Mouse (Mus musculus) frontal cortex, postnatal 36 days (tissue): Measurements from ENCODE around the gene Kdm4b.

Source experiments
- DNase-seq, 2 experiments: peaks; one replicate each; pipeline ENCODE4 v3.0.0; 2022; ENCODE audit warnings: low spot score in 2 of 2

Gene Kdm4b

GRCm38 (mm10) chr17:56384903-56385302, 59.0 kb downstream of the Kdm4b start:
- DNase-seq: no peak

- no peak for DNase-seq
These were observed 61.8 kb downstream of the Kdm4b start for GRCm38 (mm10) chr17:56387612-56388011.

DNA sequence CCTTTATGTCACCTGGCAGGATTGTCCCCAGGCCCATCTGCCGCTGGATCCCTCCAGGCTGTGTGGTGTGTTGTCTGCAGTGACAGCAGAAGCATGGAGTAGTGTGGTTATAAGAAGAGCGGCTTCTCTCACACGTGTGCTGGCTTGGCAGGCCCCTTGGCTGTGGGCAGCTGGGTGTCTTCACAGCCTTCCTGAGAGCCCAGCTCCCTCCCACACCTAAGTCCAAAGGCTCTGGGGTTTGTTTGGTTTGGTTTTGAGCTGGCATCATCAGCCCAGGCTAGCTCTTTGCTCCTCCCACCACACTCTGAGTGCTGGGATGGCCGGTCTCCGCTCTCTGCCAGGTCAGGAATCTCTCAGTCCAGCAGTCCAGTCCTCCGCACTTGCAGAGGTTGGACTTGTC, 67.4 kb downstream of the Kdm4b start:
- peak in 1 of 2 experiments; percentile 66 for DNase-seq

DNA sequence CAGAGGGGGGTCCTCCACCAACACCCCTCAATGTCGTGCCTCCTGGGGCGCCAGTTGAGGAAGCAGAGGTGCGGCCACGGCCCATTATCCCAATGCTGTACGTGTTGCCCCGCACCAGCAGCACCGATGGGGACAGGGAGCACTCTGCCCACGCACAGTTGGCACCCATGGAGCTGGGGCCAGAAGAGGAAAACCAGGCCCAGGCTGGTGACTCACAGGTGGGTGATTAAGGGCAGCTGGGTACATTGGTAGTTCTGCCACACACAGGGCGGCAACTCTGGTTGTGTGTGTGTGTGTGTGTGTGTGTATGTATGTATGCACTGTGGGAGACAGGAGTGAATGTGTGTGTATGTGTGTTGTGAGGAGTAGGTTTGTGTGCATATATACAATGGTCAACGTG, 68.0 kb downstream of the Kdm4b start:
- no peak for DNase-seq

DNA sequence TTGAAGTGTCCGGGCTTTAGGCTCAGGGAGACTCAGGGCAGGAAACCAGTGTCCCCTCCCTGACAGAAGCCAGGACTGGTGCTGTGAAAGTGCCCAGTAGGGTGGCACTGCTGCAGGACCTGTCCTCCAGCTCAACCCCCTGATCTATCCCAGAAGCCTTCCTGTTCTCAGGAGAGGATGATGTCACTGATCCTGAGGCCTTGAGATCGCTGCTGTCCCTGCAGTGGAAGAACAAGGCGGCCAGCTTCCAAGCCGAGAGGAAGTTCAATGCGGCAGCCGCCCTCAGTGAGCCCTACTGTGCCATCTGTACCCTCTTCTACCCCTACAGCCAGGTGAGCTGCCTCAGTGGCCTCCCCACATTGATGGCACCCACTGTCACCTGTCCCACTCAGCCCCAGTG, 70.2 kb downstream of the Kdm4b start:
- DNase-seq: no peak

DNA sequence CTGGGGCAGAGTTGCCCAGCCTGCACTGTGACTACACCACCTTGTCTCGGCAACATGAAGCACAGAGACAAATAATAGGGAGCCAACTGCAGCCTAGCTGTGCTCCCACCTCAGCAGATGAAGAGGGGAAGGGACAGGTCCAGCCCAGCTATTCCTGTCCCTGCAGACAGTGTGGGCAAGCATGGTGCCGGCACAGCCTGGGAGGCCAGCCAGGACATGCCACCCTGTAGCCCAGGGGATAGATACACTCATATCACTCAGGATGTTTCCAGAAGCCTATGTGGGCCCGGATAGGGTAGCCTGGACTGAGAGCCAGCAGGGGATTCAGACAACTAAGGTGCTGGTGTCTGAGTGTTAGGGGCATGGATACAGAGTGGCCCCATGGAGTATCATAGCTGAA, 74.4 kb downstream of the Kdm4b start:
- no peak for DNase-seq

GRCm38 (mm10) chr17:56401051-56401521, 75.2 kb downstream of the Kdm4b start:
- DNase-seq: no peak

DNA sequence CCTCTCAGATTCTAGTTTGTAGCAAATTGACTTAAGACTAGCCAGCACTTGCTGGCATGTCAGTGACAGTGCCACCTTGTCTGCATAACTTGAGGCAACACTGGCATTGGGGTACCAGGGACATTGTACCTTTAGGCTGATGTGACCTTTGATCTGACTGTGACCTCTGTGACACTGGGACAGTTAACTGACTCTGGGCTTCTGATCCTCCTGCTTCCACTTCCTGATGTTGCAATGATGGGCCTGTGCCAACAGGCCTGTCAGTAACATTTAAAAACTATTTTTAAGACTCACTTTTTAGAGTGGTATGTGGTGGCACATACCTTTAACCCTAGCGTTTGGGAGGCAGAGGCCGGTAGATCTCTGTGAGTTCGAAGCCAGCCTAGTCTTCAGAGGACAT, 79.5 kb downstream of the Kdm4b start:
- no peak for DNase-seq

- no peak for DNase-seq
These were observed 80.3 kb downstream of the Kdm4b start for GRCm38 (mm10) chr17:56405856-56406840.

DNA sequence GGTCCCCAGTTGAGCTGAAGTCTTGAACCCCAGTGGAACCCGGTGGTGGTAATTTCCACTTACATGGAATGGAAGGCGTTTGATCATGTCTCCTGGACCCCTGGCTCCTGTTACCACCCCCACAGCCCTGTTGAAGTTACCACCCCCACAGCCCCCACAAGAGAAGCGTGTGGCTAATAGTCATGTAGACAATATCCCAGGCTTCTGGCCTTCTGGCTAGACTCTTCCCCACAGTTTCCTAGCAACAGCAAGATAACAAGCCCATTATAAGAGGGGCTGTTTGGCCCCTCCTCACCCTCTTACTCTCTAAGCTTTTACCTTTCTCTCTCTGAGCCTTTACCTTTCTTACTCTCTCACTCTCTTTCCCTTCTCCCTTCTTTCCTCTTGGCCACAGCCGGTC, 81.0 kb downstream of the Kdm4b start:
- no peak for DNase-seq

DNA sequence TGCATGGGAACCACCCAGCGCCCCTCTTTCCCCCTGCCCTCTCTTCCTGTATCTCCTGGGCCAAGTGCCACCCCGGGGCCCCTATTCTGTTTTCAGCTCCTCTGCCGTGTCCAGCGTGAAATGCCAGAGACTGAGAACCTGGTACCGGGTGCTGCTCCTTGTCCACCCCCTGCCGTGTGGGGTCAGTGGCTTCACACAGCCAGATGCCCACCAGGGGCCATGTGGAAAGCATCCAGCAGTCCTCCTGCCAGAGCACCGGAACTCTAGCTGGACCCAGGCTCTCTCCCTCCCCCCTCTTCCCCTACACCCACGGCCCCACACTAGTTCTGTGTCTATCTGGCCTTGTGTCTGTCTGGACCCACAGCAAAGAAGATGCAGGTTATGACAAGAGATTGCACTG, 81.5 kb downstream of the Kdm4b start:
- DNase-seq: no peak

GRCm38 (mm10) chr17:56408965-56409625, 83.2 kb downstream of the Kdm4b start:
- no peak for DNase-seq

GRCm38 (mm10) chr17:56409759-56410158, 83.9 kb downstream of the Kdm4b start:
- no peak for DNase-seq

GRCm38 (mm10) chr17:56411437-56411836, 85.6 kb downstream of the Kdm4b start:
- no peak for DNase-seq

DNA sequence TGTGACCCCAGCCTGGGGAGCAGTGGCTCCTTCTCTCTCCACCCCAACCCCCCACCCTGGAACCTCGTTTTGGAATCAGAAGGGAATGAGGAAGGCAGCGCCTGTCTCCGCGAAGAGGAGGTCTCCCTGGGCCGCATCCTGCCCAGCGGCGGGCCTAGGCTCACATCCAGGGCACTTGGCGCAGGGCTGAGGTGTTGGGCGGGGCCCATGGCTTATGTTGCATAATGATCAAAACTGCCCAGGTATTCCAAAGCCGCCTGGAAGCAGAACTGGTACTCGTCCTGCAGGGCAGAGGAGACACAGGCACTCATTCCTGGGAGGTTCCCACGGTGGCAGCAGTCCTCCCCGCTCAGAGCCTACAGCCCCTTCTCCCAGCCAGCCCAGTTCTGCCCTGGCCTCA, 87.3 kb downstream of the Kdm4b start:
- DNase-seq: no peak

DNA sequence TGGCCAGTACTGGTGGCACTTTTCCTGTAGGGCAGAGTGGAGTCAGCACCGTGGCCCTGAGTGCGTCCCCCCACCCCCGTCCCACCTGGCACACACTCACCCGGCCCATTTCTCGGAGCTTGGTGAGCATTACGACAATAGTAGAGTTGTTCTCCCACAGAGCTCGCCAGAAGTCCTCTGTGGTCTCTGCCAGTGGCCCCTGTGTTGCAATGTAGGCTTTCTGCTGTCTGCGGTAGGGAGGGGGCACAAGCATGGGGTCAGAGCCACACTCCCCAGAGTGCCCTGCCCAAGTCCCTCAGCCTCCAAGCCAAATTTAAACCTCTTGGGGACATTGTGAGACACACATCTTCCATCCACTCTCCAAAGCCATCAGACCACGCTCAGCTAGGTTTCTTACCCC, 88.9 kb downstream of the Kdm4b start:
- no peak for DNase-seq

- DNase-seq: no peak
These were observed 92.4 kb downstream of the Kdm4b start for GRCm38 (mm10) chr17:56418304-56418703.

DNA sequence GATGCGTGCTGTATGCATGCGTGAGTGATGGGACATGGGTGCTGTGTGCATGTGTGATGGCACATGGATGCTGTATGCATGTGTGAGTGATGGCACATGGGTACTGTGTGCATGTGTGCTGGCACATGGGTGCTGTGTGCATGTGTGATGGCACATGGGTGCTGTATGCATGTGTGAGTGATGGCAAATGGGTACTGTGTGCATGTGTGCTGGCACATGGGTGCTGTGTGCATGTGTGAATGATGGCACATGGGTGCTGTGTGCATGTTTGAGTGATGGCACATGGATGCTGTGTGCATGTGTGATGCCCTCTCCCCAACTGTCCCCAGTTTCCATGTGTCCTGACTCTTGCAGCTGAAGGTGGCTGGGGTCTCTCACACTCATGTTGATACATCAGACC, 94.2 kb downstream of the Kdm4b start:
- DNase-seq: no peak

DNA sequence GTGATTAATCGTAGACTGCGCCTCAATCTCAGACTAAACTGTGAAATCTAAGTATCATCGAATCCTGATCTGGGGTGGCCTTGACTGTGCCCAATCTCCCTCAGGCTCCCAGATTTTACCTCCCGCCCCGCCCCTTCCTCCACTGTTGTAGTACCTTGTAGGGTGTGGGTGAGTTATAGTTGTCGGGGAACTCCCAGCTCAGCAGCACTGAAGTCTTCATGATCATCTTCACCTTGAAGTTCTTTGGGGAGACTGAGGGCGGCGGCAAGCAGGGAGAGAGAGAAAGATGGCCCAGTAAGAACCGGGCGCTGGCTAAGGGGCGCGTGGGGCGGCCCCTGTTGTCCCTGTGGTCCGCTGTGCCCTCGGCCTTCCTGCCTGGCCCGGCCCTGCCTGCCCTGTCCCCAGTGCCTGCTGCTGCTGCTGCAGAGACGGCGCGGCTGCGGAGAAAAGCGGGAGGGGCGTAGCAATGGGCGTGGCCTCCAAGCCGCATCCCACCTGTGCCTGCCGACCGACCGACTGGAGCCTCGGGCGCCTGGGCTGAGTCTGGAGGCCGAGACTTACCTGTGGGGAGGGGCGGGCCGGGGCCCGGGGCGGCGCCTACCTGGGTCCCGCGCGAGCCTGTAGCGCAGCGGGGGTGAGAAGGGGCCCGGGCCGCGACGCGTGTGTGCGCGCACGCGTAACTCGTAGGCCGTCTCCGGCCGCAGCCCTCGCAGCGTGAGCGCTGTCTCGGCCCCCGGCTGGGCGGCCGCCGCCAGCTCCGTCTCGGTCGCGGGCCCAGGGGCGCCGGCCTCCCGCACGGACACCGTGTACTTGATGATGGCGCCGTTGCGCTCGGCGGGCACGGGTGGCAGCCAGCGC, 99.1 kb downstream of the Kdm4b start:
- no peak for DNase-seq

DNA sequence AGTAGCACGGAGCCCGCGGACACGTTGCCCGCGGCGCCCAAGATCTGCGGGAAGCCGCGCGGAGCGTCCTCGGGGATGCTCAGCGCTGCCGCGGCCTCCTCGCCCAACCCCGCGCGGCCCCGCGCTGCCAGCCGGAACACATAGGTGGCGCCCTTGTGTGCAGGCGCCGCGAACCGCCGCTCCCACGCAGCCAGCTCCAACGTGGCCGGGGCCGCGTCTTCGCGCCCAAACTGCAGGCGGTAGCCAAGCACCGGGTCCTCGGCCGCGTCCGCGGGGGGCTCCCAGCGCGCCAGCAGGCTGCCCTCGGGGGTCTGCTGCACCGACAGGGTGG, 99.7 kb downstream of the Kdm4b start:
- peak; percentile 70 to 78 for DNase-seq

DNA sequence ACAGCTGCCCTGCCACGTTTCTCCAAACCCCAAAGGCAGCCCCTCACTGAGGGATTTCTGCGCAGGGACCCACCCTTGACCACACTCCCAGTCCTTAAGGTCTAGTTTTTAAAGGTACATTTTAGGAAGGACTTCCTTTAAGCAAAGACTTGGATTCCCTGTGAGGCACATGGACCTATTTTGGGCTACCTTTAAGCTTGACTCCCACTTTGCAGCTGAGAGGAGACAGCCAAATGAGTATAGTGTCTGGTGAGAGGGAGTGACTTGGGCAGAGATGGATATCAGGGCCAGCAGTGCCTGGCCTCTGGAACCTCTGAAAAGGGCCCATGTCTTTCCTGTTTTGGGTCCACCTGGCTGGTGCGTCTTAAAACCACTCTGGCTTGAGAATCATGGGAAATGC, 100.1 kb downstream of the Kdm4b start:
- no peak for DNase-seq

DNA sequence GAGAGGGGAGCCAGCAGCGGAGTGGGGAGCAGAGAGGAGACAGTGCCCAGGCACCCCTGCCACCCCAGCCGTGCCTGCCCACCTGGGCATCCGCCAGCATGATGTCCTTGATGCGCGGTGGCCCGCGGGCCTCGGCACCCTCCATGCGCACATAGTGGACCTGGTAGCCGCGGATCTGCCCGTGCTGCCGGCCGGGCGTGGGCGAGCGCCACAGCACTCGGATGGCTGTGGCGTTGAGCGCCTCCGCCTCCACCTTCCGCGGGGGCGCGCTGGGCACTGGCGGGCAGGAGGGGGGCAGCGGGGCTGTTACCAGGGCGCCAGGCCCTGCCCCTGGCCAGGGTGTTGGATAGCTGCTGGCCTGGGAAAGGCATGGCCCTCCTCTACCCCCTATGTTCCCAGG, 102.0 kb downstream of the Kdm4b start:
- no peak for DNase-seq
